Mouse (Mus musculus) midbrain, embryonic 16.5 days (tissue): ENCODE measurements around the gene Clptm1. TPM values are rescaled to one million over a fixed set of nuclear protein-coding genes. Genes with fewer than 3 reads are reported as not detected.
"Not testable (repeated sequence)": the region's sequence is repeated elsewhere in the genome, so short reads cannot be mapped to it uniquely, and the experiment has no call there.

ENCODE experiments used
- ATAC-seq: fragments of 200-750 bp; cut with Nextera tagmentation; 2 replicates; pipeline ENCODE4 v1.8.0; 2017; ENCODE audit warnings: moderate TSS enrichment
- H3K27ac ChIP-seq: fragments of 300-500 bp; sonication (generic); 2 replicates; pipeline ENCODE4 v1.5.1; 2014; ENCODE audit warnings: mild to moderate bottlenecking, low read length, mixed read lengths
- H3K27me3 ChIP-seq: fragments of 300-500 bp; sonication (generic); 2 replicates; pipeline ENCODE4 v1.6.1; 2014; ENCODE audit warnings: low read depth, low read length, mixed read lengths; ENCODE audit not compliant: control insufficient read depth, insufficient read depth
- H3K36me3 ChIP-seq: fragments of 300-500 bp; sonication (generic); 2 replicates; pipeline ENCODE4 v1.6.1; 2014; ENCODE audit warnings: mild to moderate bottlenecking, low read length, moderate library complexity, mixed read lengths; ENCODE audit not compliant: control insufficient read depth, insufficient read depth
- H3K4me1 ChIP-seq: fragments of 300-500 bp; sonication (generic); 2 replicates; pipeline ENCODE4 v1.6.1; 2014; ENCODE audit warnings: mild to moderate bottlenecking, low read length, mixed read lengths; ENCODE audit not compliant: control insufficient read depth, insufficient read depth
- H3K4me2 ChIP-seq: fragments of 300-500 bp; sonication (generic); 2 replicates; pipeline ENCODE4 v1.6.1; 2014; ENCODE audit warnings: mild to moderate bottlenecking, low read length, mixed read lengths
- H3K4me3 ChIP-seq: fragments of 300-500 bp; sonication (generic); 2 replicates; pipeline ENCODE4 v1.5.1; 2014; ENCODE audit warnings: low read depth, mild to moderate bottlenecking, low read length, moderate library complexity, mixed read lengths
- H3K9ac ChIP-seq: fragments of 300-500 bp; sonication (generic); 2 replicates; pipeline ENCODE4 v1.6.1; 2014; ENCODE audit warnings: low read depth, low read length, mixed read lengths
- H3K9me3 ChIP-seq: fragments of 300-500 bp; sonication (generic); replicated peaks from 2 replicates; pipeline ENCODE4 v1.6.1; 2014; ENCODE audit warnings: mild to moderate bottlenecking, low read length, mixed read lengths; ENCODE audit not compliant: control insufficient read depth, poor library complexity, severe bottlenecking
- WGBS: fragments of 180-500 bp; shearing (Covaris S2); extraction: QIAGEN DNeasy Blood & Tissue Kit; methylation state at CpG from one replicate; pipeline ENCODE4 v1.1.7; 2014; 5-methylcytosine and 5-hydroxymethylcytosine counted together
- polyA plus RNA-seq: library from polyadenylated mRNA; unstranded; fragments of >200 nt; fragmentation: Nextera tagmentation; extraction: Ambion mirVana; gene quantifications from 2 replicates; pipeline ENCODE4 v1.2.1, GENCODE M21; 2015

Gene Clptm1
- polyA plus RNA-seq, 1 experiment from 2014 or later: 120 TPM

- H3K9ac ChIP-seq, H3K4me3 ChIP-seq, H3K9me3 ChIP-seq, H3K27me3 ChIP-seq, H3K27ac ChIP-seq, H3K4me2 ChIP-seq, H3K36me3 ChIP-seq, H3K4me1 ChIP-seq, ATAC-seq: not testable (repeated sequence)
- 78% methylated on average over 8 of the region's 8 CpGs for WGBS
Measured at GRCm38 (mm10) chr7:19686927-19687583, 22.2 kb upstream of the Clptm1 start.

- H3K4me1 ChIP-seq: no peaks in the 10 kb centered on the region
- H3K9ac ChIP-seq: no peak overlapping the region
- 89% methylated on average over 6 of the region's 6 CpGs for WGBS
- no peak overlapping the region for H3K4me2 ChIP-seq
- no peak for ATAC-seq
- H3K4me3 ChIP-seq: no peak overlapping the region
- H3K9me3 ChIP-seq: no peaks in the 10 kb centered on the region
- H3K36me3 ChIP-seq: no peaks in the 10 kb centered on the region
- H3K27me3 ChIP-seq: no peaks in the 10 kb centered on the region
- H3K27ac ChIP-seq: no peak overlapping the region
Measured at GRCm38 (mm10) chr7:19686521-19686920, 21.7 kb upstream of the Clptm1 start.

- H3K9ac ChIP-seq: no peak overlapping the region
- H3K4me3 ChIP-seq: no peak overlapping the region
- H3K36me3 ChIP-seq: no peaks in the 10 kb centered on the region
- H3K27ac ChIP-seq: no peak overlapping the region
- H3K4me1 ChIP-seq: no peaks in the 10 kb centered on the region
- H3K9me3 ChIP-seq: no peaks in the 10 kb centered on the region
- no peak overlapping the region for H3K4me2 ChIP-seq
- no peak for ATAC-seq
- WGBS: 64% methylated on average over 4 of the region's 4 CpGs
- no peaks in the 10 kb centered on the region for H3K27me3 ChIP-seq
Measured at GRCm38 (mm10) chr7:19685374-19685773, 20.5 kb upstream of the Clptm1 start.

GRCm38 (mm10) chr7:19683771-19684201 lies 19.0 kb upstream of the Clptm1 start:
- Histone ChIP-seq H3K4me2 (no peak overlapping the region), H3K36me3 (no peaks in the 10 kb centered on the region), H3K27me3 (no peaks in the 10 kb centered on the region), H3K4me3 (no peak overlapping the region), H3K9me3 (no peaks in the 10 kb centered on the region), H3K27ac (no peak overlapping the region), H3K4me1 (no peaks in the 10 kb centered on the region), H3K9ac (no peak overlapping the region)
- 93% methylated on average over 6 of the region's 6 CpGs for WGBS
- no peak for ATAC-seq

GRCm38 (mm10) chr7:19682979-19683378 lies 18.1 kb upstream of the Clptm1 start:
- no peaks in the 10 kb centered on the region for H3K9me3 ChIP-seq
- no peak overlapping the region for H3K4me2 ChIP-seq
- H3K9ac ChIP-seq: no peak overlapping the region
- H3K27ac ChIP-seq: no peak overlapping the region
- H3K27me3 ChIP-seq: no peaks in the 10 kb centered on the region
- no peaks in the 10 kb centered on the region for H3K36me3 ChIP-seq
- no peak for ATAC-seq
- no peak overlapping the region for H3K4me3 ChIP-seq
- 79% methylated on average over 3 of the region's 3 CpGs for WGBS
- H3K4me1 ChIP-seq: no peaks in the 10 kb centered on the region

- Histone ChIP-seq H3K4me1 (no peaks in the 10 kb centered on the region), H3K4me2 (no peak within 1 kb of the TSS), H3K9me3 (no peaks in the 10 kb centered on the region), H3K4me3 (no peak within 1 kb of the TSS), H3K36me3 (no peaks in the 10 kb centered on the region), H3K9ac (no peak within 1 kb of the TSS), H3K27me3 (no peaks in the 10 kb centered on the region), H3K27ac (no peak within 1 kb of the TSS)
- WGBS: 64% methylated on average over 8 of the region's 8 CpGs
- ATAC-seq: no peak
Measured at GRCm38 (mm10) chr7:19681202-19681694, 16.4 kb upstream of the Clptm1 start, which contains the start of the genes Gm44805 and Apoc4. Gene Gm44805 (minus strand): TSS chr7:19681423. Gene Apoc4 (minus strand): TSS chr7:19681479.

GRCm38 (mm10) chr7:19680702-19681101 lies 15.9 kb upstream of the Clptm1 start:
- no peaks in the 10 kb centered on the region for H3K9me3 ChIP-seq
- no peak overlapping the region for H3K4me3 ChIP-seq
- no peak overlapping the region for H3K27ac ChIP-seq
- no peak overlapping the region for H3K9ac ChIP-seq
- 85% methylated on average over 2 of the region's 2 CpGs for WGBS
- H3K4me2 ChIP-seq: no peak overlapping the region
- no peak for ATAC-seq
- H3K36me3 ChIP-seq: no peaks in the 10 kb centered on the region
- no peaks in the 10 kb centered on the region for H3K4me1 ChIP-seq
- H3K27me3 ChIP-seq: no peaks in the 10 kb centered on the region

GRCm38 (mm10) chr7:19678901-19679300 lies 14.1 kb upstream of the Clptm1 start:
- H3K4me1 ChIP-seq: no peaks in the 10 kb centered on the region
- no peak overlapping the region for H3K9ac ChIP-seq
- H3K4me2 ChIP-seq: no peak overlapping the region
- 90% methylated on average over 3 of the region's 3 CpGs for WGBS
- no peak overlapping the region for H3K27ac ChIP-seq
- H3K9me3 ChIP-seq: no peaks in the 10 kb centered on the region
- no peak for ATAC-seq
- no peak overlapping the region for H3K4me3 ChIP-seq
- H3K27me3 ChIP-seq: no peaks in the 10 kb centered on the region
- H3K36me3 ChIP-seq: no peaks in the 10 kb centered on the region

GRCm38 (mm10) chr7:19677872-19678271 lies 13.0 kb upstream of the Clptm1 start, which contains the start of gene Apoc2:
Gene Apoc2 (minus strand): TSS chr7:19677941.
- Histone ChIP-seq H3K9ac (no peak within 1 kb of the TSS), H3K4me2 (no peak within 1 kb of the TSS), H3K27ac (no peak within 1 kb of the TSS), H3K27me3 (no peaks in the 10 kb centered on the region), H3K9me3 (no peaks in the 10 kb centered on the region), H3K36me3 (no peaks in the 10 kb centered on the region), H3K4me1 (no peaks in the 10 kb centered on the region), H3K4me3 (no peak within 1 kb of the TSS)
- WGBS: 81% methylated on average over 8 of the region's 8 CpGs
- ATAC-seq: no peak
